Mouse (Mus musculus): ENCODE results near the gene Esr1. TPM values are rescaled to one million over a fixed set of nuclear protein-coding genes. Genes with fewer than 3 reads are reported as not detected.
A peak's percentile ranks its signal among the peaks of the same experiment; 100 is the strongest.
"Not testable (repeated sequence)": the region's sequence is repeated elsewhere in the genome, so short reads cannot be mapped to it uniquely, and the experiment has no call there.

The Esr1 gene
- polyA plus RNA-seq, 2 experiments = 0.79 to 1.1 TPM

DNA sequence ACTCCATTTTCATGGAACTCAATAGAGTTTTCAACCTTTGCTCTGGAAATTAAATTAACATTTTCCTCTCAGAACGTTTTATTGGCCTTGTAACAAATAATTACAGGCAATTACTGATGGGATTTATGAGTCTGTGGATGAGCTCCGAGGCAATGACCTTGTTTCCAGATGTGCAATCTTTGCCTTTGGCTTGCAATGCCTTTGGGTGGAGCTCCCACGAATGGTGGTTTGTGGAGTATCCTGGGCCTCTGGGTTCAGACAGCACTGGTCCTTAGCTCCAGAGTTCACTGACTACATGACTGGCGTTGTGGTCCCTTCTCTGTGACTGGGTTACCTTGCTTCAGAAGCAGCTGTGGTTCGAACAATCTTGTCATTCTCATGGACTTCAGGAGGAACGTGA is 122.6 kb downstream of the Esr1 start:
- ATAC-seq (ENCODE audit: low FRiP score, low read depth) (no peak), DNase-seq (ENCODE audit: low spot score) (no peak)
- Histone ChIP-seq H3K27ac (replicated peaks; ENCODE audit: low read depth, low read length) (no peak overlapping the region), H3K4me3 (replicated peaks; ENCODE audit: low read length) (no peak overlapping the region), H3K27me3 (ENCODE audit: control insufficient read depth, insufficient read depth, low read length) (no peaks in the 10 kb centered on the region), H3K4me2 (replicated peaks; ENCODE audit: low read depth, low read length, severe bottlenecking) (no peak overlapping the region), H3K9ac (ENCODE audit: low read depth, low read length, severe bottlenecking) (no peak overlapping the region), H3K36me3 (ENCODE audit: control insufficient read depth, insufficient read depth, low read length) (no peaks in the 10 kb centered on the region), H3K4me1 (ENCODE audit: control insufficient read depth, insufficient read depth, low read length) (no peaks in the 10 kb centered on the region), H3K9me3 (ENCODE audit: control insufficient read depth, low read length) (no peaks in the 10 kb centered on the region)
- TF ChIP-seq POLR2A (IDR thresholded peaks at IDR 0.05; ENCODE audit: borderline replicate concordance, extremely low read depth, insufficient read depth, insufficient read length) = no peak
- WGBS = 45% methylated on average over 6 of the region's 6 CpGs

DNA sequence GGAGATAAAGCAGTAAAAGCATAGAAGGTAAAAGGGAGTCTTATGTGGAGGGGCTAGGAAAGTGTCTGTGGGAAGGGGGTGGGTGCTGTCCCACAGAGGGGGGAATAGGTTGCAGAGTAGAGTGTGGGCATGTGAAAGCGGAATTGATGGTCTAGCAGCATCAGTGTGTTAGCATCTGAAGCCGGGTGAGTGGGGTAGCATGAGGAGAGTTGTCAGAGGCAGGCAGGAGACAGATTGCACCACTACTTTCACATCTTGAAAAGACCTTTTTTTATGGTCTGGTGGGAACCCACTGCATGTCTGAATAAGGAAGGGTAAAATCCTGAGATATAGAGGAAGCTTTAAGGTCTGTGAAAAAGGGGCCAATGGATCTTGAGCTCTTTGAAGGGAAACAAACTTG is 123.5 kb downstream of the Esr1 start:
- Histone ChIP-seq H3K27me3 (ENCODE audit: control insufficient read depth, insufficient read depth, low read length) (no peaks in the 10 kb centered on the region), H3K9me3 (ENCODE audit: control insufficient read depth, low read length) (no peaks in the 10 kb centered on the region), H3K9ac (ENCODE audit: low read depth, low read length, severe bottlenecking) (no peak overlapping the region), H3K4me2 (replicated peaks; ENCODE audit: low read depth, low read length, severe bottlenecking) (no peak overlapping the region), H3K27ac (replicated peaks; ENCODE audit: low read depth, low read length) (no peak overlapping the region), H3K36me3 (ENCODE audit: control insufficient read depth, insufficient read depth, low read length) (no peaks in the 10 kb centered on the region), H3K4me3 (replicated peaks; ENCODE audit: low read length) (no peak overlapping the region), H3K4me1 (ENCODE audit: control insufficient read depth, insufficient read depth, low read length) (no peaks in the 10 kb centered on the region)
- WGBS = 91% methylated on average over 2 of the region's 2 CpGs
- DNase-seq (ENCODE audit: low spot score) (no peak), ATAC-seq (ENCODE audit: low FRiP score, low read depth) (no peak)
- no peak for TF ChIP-seq POLR2A (IDR thresholded peaks at IDR 0.05; ENCODE audit: borderline replicate concordance, extremely low read depth, insufficient read depth, insufficient read length)

DNA sequence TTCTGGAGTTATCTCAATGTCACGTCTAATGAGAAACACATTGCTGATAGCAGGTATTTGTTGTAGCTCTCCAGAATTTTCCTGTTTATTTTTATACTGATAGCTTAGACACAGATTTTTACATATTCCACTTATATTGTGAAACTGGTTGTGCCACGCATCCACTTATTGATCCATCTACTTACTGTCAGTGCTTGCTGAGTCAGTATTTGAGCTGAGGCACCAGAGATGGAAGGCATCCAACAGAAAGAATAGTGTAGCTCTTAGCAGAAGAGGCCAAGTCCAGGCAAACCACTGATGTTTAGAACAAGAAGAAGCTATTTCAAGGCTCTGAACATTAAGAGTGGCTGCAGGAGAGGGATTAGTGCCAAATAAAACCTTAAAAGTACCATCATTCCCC is 126.9 kb downstream of the Esr1 start:
- Histone ChIP-seq H3K27me3 (ENCODE audit: control insufficient read depth, insufficient read depth, low read length) (no peaks in the 10 kb centered on the region), H3K27ac (replicated peaks; ENCODE audit: low read depth, low read length) (no peak overlapping the region), H3K9me3 (ENCODE audit: control insufficient read depth, low read length) (no peaks in the 10 kb centered on the region), H3K36me3 (ENCODE audit: control insufficient read depth, insufficient read depth, low read length) (no peaks in the 10 kb centered on the region), H3K4me2 (replicated peaks; ENCODE audit: low read depth, low read length, severe bottlenecking) (no peak overlapping the region), H3K4me3 (replicated peaks; ENCODE audit: low read length) (no peak overlapping the region), H3K9ac (ENCODE audit: low read depth, low read length, severe bottlenecking) (no peak overlapping the region), H3K4me1 (ENCODE audit: control insufficient read depth, insufficient read depth, low read length) (no peaks in the 10 kb centered on the region)
- TF ChIP-seq POLR2A (IDR thresholded peaks at IDR 0.05; ENCODE audit: borderline replicate concordance, extremely low read depth, insufficient read depth, insufficient read length) = no peak
- 90% methylated on average over 2 of the region's 2 CpGs for WGBS
- ATAC-seq (ENCODE audit: low FRiP score, low read depth) = no peak
- DNase-seq (ENCODE audit: low spot score) = no peak

DNA sequence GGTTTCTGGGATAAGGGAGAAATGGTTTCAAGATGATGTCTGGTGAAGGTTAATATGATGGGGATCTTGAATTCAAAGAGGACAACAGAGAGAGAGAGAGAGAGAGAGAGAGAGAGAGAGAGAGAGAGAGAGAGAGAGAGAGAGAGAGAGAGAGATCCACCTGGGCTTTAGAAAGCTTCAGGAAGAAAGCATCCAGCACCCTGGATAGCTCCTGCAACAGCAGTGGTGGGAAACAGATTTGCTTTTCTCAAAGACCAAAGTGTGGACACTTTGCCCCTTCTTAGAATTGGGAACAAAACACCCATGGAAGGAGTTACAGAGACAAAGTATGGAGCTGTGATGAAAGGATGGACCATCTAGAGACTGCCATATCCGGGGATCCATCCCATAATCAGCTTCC is 139.7 kb downstream of the Esr1 start:
- not testable (repeated sequence) for H3K27me3 ChIP-seq (ENCODE audit: control insufficient read depth, insufficient read depth, low read length); H3K4me2 ChIP-seq (replicated peaks; ENCODE audit: low read depth, low read length, severe bottlenecking); ATAC-seq (ENCODE audit: low FRiP score, low read depth); H3K36me3 ChIP-seq (ENCODE audit: control insufficient read depth, insufficient read depth, low read length); H3K4me3 ChIP-seq (replicated peaks; ENCODE audit: low read length); H3K27ac ChIP-seq (replicated peaks; ENCODE audit: low read depth, low read length); H3K4me1 ChIP-seq (ENCODE audit: control insufficient read depth, insufficient read depth, low read length); H3K9ac ChIP-seq (ENCODE audit: low read depth, low read length, severe bottlenecking); H3K9me3 ChIP-seq (ENCODE audit: control insufficient read depth, low read length)
- peak; percentile 48 for DNase-seq (ENCODE audit: low spot score)
- 100% methylated on average over 1 of the region's 1 CpGs for WGBS

DNA sequence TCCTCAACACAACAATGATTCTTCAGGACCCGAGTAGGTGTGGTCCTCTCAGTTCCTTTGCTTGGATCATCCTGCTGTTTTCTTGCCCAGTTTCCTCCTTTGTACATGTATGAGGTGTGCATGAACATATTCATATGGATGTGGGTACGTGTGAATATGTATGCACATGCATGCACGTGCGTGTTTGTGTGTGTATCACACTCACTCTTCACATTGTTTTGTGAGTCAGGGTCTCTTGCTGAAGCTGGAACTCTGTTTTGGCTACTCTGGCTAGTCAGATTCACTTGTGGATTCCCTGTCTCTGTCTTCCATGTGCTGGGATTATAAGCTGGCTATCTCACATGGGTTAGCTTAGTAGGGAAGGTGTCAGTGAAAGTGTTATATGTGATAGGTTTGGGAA is 141.6 kb downstream of the Esr1 start:
- Histone ChIP-seq H3K36me3 (ENCODE audit: control insufficient read depth, insufficient read depth, low read length) (no peaks in the 10 kb centered on the region), H3K4me2 (replicated peaks; ENCODE audit: low read depth, low read length, severe bottlenecking) (no peak overlapping the region), H3K27me3 (ENCODE audit: control insufficient read depth, insufficient read depth, low read length) (no peaks in the 10 kb centered on the region), H3K9ac (ENCODE audit: low read depth, low read length, severe bottlenecking) (no peak overlapping the region), H3K27ac (replicated peaks; ENCODE audit: low read depth, low read length) (no peak overlapping the region), H3K4me1 (ENCODE audit: control insufficient read depth, insufficient read depth, low read length) (no peaks in the 10 kb centered on the region), H3K4me3 (replicated peaks; ENCODE audit: low read length) (no peak overlapping the region), H3K9me3 (ENCODE audit: control insufficient read depth, low read length) (no peaks in the 10 kb centered on the region)
- WGBS = 87% methylated on average over 4 of the region's 4 CpGs
- no peak for DNase-seq (ENCODE audit: low spot score)
- TF ChIP-seq POLR2A (IDR thresholded peaks at IDR 0.05; ENCODE audit: borderline replicate concordance, extremely low read depth, insufficient read depth, insufficient read length) = no peak
- no peak for ATAC-seq (ENCODE audit: low FRiP score, low read depth)

DNA sequence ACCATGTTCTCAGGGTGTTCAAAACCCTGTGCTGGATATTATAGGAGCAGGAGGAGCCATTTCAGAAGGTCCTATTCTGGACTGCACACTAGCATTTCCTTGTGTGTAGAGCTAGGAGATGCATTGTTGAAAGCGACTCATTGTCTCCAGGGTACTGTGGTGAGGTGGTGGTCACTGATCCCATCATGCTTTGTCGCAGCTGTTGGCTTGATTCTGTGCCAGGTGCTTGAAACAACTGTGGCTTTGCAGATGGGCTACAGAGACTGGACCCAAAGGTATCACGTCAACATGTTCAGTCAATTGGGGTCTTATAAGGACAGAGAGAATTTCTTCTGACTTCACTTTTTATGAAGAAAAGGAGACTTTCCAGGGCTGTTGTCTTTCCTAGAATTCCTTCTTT is 164.1 kb downstream of the Esr1 start:
- H3K4me1 ChIP-seq (ENCODE audit: control insufficient read depth, insufficient read depth, low read length) = no peaks in the 10 kb centered on the region
- no peak overlapping the region for H3K4me2 ChIP-seq (replicated peaks; ENCODE audit: low read depth, low read length, severe bottlenecking)
- no peaks in the 10 kb centered on the region for H3K9me3 ChIP-seq (ENCODE audit: control insufficient read depth, low read length)
- 79% methylated on average over 3 of the region's 3 CpGs for WGBS
- H3K27ac ChIP-seq (replicated peaks; ENCODE audit: low read depth, low read length) = no peak overlapping the region
- DNase-seq (ENCODE audit: low spot score) = no peak
- no peak for TF ChIP-seq POLR2A (IDR thresholded peaks at IDR 0.05; ENCODE audit: borderline replicate concordance, extremely low read depth, insufficient read depth, insufficient read length)
- ATAC-seq (ENCODE audit: low FRiP score, low read depth) = no peak
- H3K36me3 ChIP-seq (ENCODE audit: control insufficient read depth, insufficient read depth, low read length) = no peaks in the 10 kb centered on the region
- no peak overlapping the region for H3K9ac ChIP-seq (ENCODE audit: low read depth, low read length, severe bottlenecking)
- H3K4me3 ChIP-seq (replicated peaks; ENCODE audit: low read length) = no peak overlapping the region
- no peaks in the 10 kb centered on the region for H3K27me3 ChIP-seq (ENCODE audit: control insufficient read depth, insufficient read depth, low read length)

Data from limb, embryonic 14.5 days (tissue).